In genomic region chr15:37164191-37165135, GRCm38 (mm10) we compare ENCODE assay signal across 16 mouse cellular contexts.
DNase-seq lines count a peak whose midpoint lies in the region; ATAC-seq lines count a peak whose summit lies in the region.
"Had no signal": no experiment of that assay in that cellular context is flagged by ENCODE, and none has a peak within 500 bp of the region (broad histone marks: within the 10 kb centered on the region; RNA-seq: fewer than 3 reads in every experiment).

No protein-coding gene starts in this region.

- DNase-seq in midbrain, embryonic 11.5 days (ENCODE audit: low spot score, missing footprints): peak; percentile 66
- DNase-seq in midbrain, embryonic 10.5 days (ENCODE audit: low spot score): no peak
- peak; percentile 29 for DNase-seq in adrenal gland, postnatal 25 days
- peak; percentile 79 for DNase-seq in kidney, adult 9 months
- DNase-seq in skeletal muscle tissue, adult 2 months (ENCODE audit: low read depth, low spot score): peak; percentile 1
- DNase-seq in frontal cortex, postnatal 36 days (ENCODE audit: low spot score in 2 of 2): no peak
- no peak for DNase-seq in embryo, embryonic 11 days
- DNase-seq: cerebellum, adult 18-20 months; right cerebral cortex, postnatal 14 days; thymus, postnatal 25 days had no signal

- H3K9ac ChIP-seq in midbrain, embryonic 11.5 days (ENCODE audit: low read length): no peak overlapping the region
- H3K9ac ChIP-seq: lung, embryonic 15.5 days; neural tube, embryonic 15.5 days had no signal

- H3K27ac ChIP-seq in midbrain, embryonic 11.5 days (ENCODE audit: low read depth, low read length): no peak overlapping the region
- H3K27ac ChIP-seq in midbrain, embryonic 10.5 days (replicated peaks): no peak overlapping the region
- H3K27ac ChIP-seq: heart, adult 2 months; lung, embryonic 15.5 days; neural tube, embryonic 15.5 days had no signal

- no peaks in the 10 kb centered on the region for H3K9me3 ChIP-seq in midbrain, embryonic 11.5 days (ENCODE audit: control insufficient read depth, low read length)
- H3K9me3 ChIP-seq in midbrain, embryonic 10.5 days (replicated peaks): no peaks in the 10 kb centered on the region; the same call in 1 of the 2 replicates
- H3K9me3 ChIP-seq: lung, embryonic 15.5 days; neural tube, embryonic 15.5 days had no signal

- H3K4me3 ChIP-seq in midbrain, embryonic 11.5 days (ENCODE audit: low read depth, low read length): no peak overlapping the region
- no peak overlapping the region for H3K4me3 ChIP-seq in midbrain, embryonic 10.5 days
- H3K4me3 ChIP-seq: heart, adult 2 months; lung, embryonic 15.5 days; neural tube, embryonic 15.5 days had no signal

- H3K4me2 ChIP-seq in midbrain, embryonic 11.5 days: no peak overlapping the region
- H3K4me2 ChIP-seq: liver, embryonic 11.5 days; lung, embryonic 15.5 days; neural tube, embryonic 15.5 days had no signal

- 32% methylated on average over 15 of the region's 15 CpGs for WGBS in midbrain, embryonic 11.5 days
- 26% methylated on average over 15 of the region's 15 CpGs for WGBS in midbrain, embryonic 10.5 days

- ATAC-seq in midbrain, embryonic 11.5 days (ENCODE audit: low FRiP score): no peak
- ATAC-seq: forebrain, embryonic 16.5 days; hindbrain, embryonic 16.5 days had no signal

- H3K4me1 ChIP-seq in midbrain, embryonic 11.5 days (ENCODE audit: control insufficient read depth, insufficient read depth, low read length): no peaks in the 10 kb centered on the region
- H3K4me1 ChIP-seq in midbrain, embryonic 10.5 days: peaks cover 2% of the 10 kb centered on the region

- H3K27me3 ChIP-seq in midbrain, embryonic 11.5 days (ENCODE audit: control insufficient read depth, insufficient read depth, low read length): no peaks in the 10 kb centered on the region
- peaks cover 12% of the 10 kb centered on the region; the same call in 1 of the 2 replicates for H3K27me3 ChIP-seq in midbrain, embryonic 10.5 days (ENCODE audit: low read depth, poor library complexity, severe bottlenecking)
- H3K27me3 ChIP-seq: lung, embryonic 15.5 days; neural tube, embryonic 15.5 days had no signal

- no peaks in the 10 kb centered on the region for H3K36me3 ChIP-seq in midbrain, embryonic 11.5 days (ENCODE audit: control insufficient read depth, insufficient read depth, low read length)
- H3K36me3 ChIP-seq in midbrain, embryonic 10.5 days: no peaks in the 10 kb centered on the region
- H3K36me3 ChIP-seq: lung, embryonic 15.5 days; neural tube, embryonic 15.5 days had no signal

Comparison
In these comparisons a context has a peak if more than half of its experiments do, and no peak if none do; other contexts are left out.
1. DNase-seq: peak in midbrain, embryonic 11.5 days (single experiment), adrenal gland, postnatal 25 days (single experiment), kidney, adult 9 months (single experiment) and skeletal muscle tissue, adult 2 months (single experiment); none in midbrain, embryonic 10.5 days (single experiment), frontal cortex, postnatal 36 days (0 of 2) and embryo, embryonic 11 days (single experiment).